Mouse (Mus musculus): Measurements from ENCODE around the gene Grin3b. TPM values are rescaled to one million over a fixed set of nuclear protein-coding genes. Genes with fewer than 3 reads are reported as not detected.
"Not testable (repeated sequence)": the region's sequence is repeated elsewhere in the genome, so short reads cannot be mapped to it uniquely, and the experiment has no call there.

Grin3b gene
- polyA plus RNA-seq, 1 experiment = not detected

- WGBS = 75% methylated on average over 6 of the region's 6 CpGs
- Histone ChIP-seq H3K4me3 (replicated peaks; ENCODE audit: control insufficient read depth, low read depth, low read length) (no peak overlapping the region), H3K27ac (ENCODE audit: control insufficient read depth, insufficient read depth, low read depth, low read length, poor library complexity) (no peak overlapping the region), H3K4me1 (ENCODE audit: control insufficient read depth, insufficient read depth, low read length) (peaks cover 3% of the 10 kb centered on the region; the same call in 1 of the 2 replicates)
- peak; percentile 76 for TF ChIP-seq CTCF (IDR thresholded peaks at IDR 0.05; ENCODE audit: control insufficient read depth, insufficient read depth, low read length)
- no peak for TF ChIP-seq POLR2A (IDR thresholded peaks at IDR 0.05; ENCODE audit: borderline replicate concordance, control insufficient read depth, low read depth, low read length)
These were observed 16.6 kb upstream of the Grin3b start for GRCm38 (mm10) chr10:79953946-79954345.

- 86% methylated on average over 9 of the region's 9 CpGs for WGBS
- TF ChIP-seq CTCF (IDR thresholded peaks at IDR 0.05; ENCODE audit: control insufficient read depth, insufficient read depth, low read length) (no peak), POLR2A (IDR thresholded peaks at IDR 0.05; ENCODE audit: borderline replicate concordance, control insufficient read depth, low read depth, low read length) (no peak)
- no peak overlapping the region for H3K4me3 ChIP-seq (replicated peaks; ENCODE audit: control insufficient read depth, low read depth, low read length)
- H3K4me1 ChIP-seq (ENCODE audit: control insufficient read depth, insufficient read depth, low read length) = peaks cover 5% of the 10 kb centered on the region
- H3K27ac ChIP-seq (ENCODE audit: control insufficient read depth, insufficient read depth, low read depth, low read length, poor library complexity) = no peak overlapping the region
These were observed 14.8 kb upstream of the Grin3b start for GRCm38 (mm10) chr10:79955691-79956090.

GRCm38 (mm10) chr10:79956643-79957154 is 13.8 kb upstream of the Grin3b start:
- peaks cover 5% of the 10 kb centered on the region for H3K4me1 ChIP-seq (ENCODE audit: control insufficient read depth, insufficient read depth, low read length)
- H3K27ac ChIP-seq (ENCODE audit: control insufficient read depth, insufficient read depth, low read depth, low read length, poor library complexity) = no peak overlapping the region
- H3K4me3 ChIP-seq (replicated peaks; ENCODE audit: control insufficient read depth, low read depth, low read length) = no peak overlapping the region
- 69% methylated on average over 4 of the region's 4 CpGs for WGBS
- TF ChIP-seq POLR2A (IDR thresholded peaks at IDR 0.05; ENCODE audit: borderline replicate concordance, control insufficient read depth, low read depth, low read length) (no peak), CTCF (IDR thresholded peaks at IDR 0.05; ENCODE audit: control insufficient read depth, insufficient read depth, low read length) (no peak)

GRCm38 (mm10) chr10:79958140-79958816 is 12.2 kb upstream of the Grin3b start:
- Histone ChIP-seq H3K4me3 (replicated peaks; ENCODE audit: control insufficient read depth, low read depth, low read length) (peak overlapping the region; percentile 17), H3K27ac (ENCODE audit: control insufficient read depth, insufficient read depth, low read depth, low read length, poor library complexity) (no peak overlapping the region), H3K4me1 (ENCODE audit: control insufficient read depth, insufficient read depth, low read length) (peaks cover 5% of the 10 kb centered on the region)
- TF ChIP-seq POLR2A (IDR thresholded peaks at IDR 0.05; ENCODE audit: borderline replicate concordance, control insufficient read depth, low read depth, low read length) (no peak), CTCF (IDR thresholded peaks at IDR 0.05; ENCODE audit: control insufficient read depth, insufficient read depth, low read length) (peak; percentile 99)
- WGBS = 20% methylated on average over 21 of the region's 21 CpGs

GRCm38 (mm10) chr10:79959412-79959811 is 11.1 kb upstream of the Grin3b start:
- WGBS = 20% methylated on average over 10 of the region's 10 CpGs
- peak overlapping the region; percentile 31 for H3K4me3 ChIP-seq (replicated peaks; ENCODE audit: control insufficient read depth, low read depth, low read length)
- not testable (repeated sequence) for H3K27ac ChIP-seq (ENCODE audit: control insufficient read depth, insufficient read depth, low read depth, low read length, poor library complexity); H3K4me1 ChIP-seq (ENCODE audit: control insufficient read depth, insufficient read depth, low read length)

GRCm38 (mm10) chr10:79959847-79960601 is 10.5 kb upstream of the Grin3b start, which contains the start of gene Wdr18:
Gene Wdr18 (plus strand): TSS chr10:79960152.
- WGBS = under 1% methylated on average over 61 of the region's 61 CpGs

GRCm38 (mm10) chr10:79960671-79961294 is 9.7 kb upstream of the Grin3b start:
- Histone ChIP-seq H3K27ac (ENCODE audit: control insufficient read depth, insufficient read depth, low read depth, low read length, poor library complexity) (no peak overlapping the region), H3K4me3 (replicated peaks; ENCODE audit: control insufficient read depth, low read depth, low read length) (peak overlapping the region; percentile 79), H3K4me1 (ENCODE audit: control insufficient read depth, insufficient read depth, low read length) (peaks cover 4% of the 10 kb centered on the region)
- no peak for TF ChIP-seq CTCF (IDR thresholded peaks at IDR 0.05; ENCODE audit: control insufficient read depth, insufficient read depth, low read length)
- no peak for TF ChIP-seq POLR2A (IDR thresholded peaks at IDR 0.05; ENCODE audit: borderline replicate concordance, control insufficient read depth, low read depth, low read length)
- WGBS = 11% methylated on average over 10 of the region's 10 CpGs

More at GRCm38 (mm10) chr10:79959847-79960601, 10.5 kb upstream of the Grin3b start, which contains the start of gene Wdr18:
- no peak within 1 kb of the TSS; the same call in 1 of the 2 replicates for H3K27ac ChIP-seq (ENCODE audit: control insufficient read depth, insufficient read depth, low read depth, low read length, poor library complexity)
- peak within 1 kb of the TSS; percentile 79 for H3K4me3 ChIP-seq (replicated peaks; ENCODE audit: control insufficient read depth, low read depth, low read length)
- H3K4me1 ChIP-seq (ENCODE audit: control insufficient read depth, insufficient read depth, low read length) = peaks cover 4% of the 10 kb centered on the region
- TF ChIP-seq CTCF (IDR thresholded peaks at IDR 0.05; ENCODE audit: control insufficient read depth, insufficient read depth, low read length) = peak; percentile 97
- TF ChIP-seq POLR2A (IDR thresholded peaks at IDR 0.05; ENCODE audit: borderline replicate concordance, control insufficient read depth, low read depth, low read length) = peak; percentile 48; the same call in 1 of the 2 replicates

GRCm38 (mm10) chr10:79964727-79965126 is 5.8 kb upstream of the Grin3b start:
- H3K4me1 ChIP-seq (ENCODE audit: control insufficient read depth, insufficient read depth, low read length) = peaks cover 2% of the 10 kb centered on the region
- TF ChIP-seq POLR2A (IDR thresholded peaks at IDR 0.05; ENCODE audit: borderline replicate concordance, control insufficient read depth, low read depth, low read length) (no peak), CTCF (IDR thresholded peaks at IDR 0.05; ENCODE audit: control insufficient read depth, insufficient read depth, low read length) (no peak)
- WGBS = 87% methylated on average over 7 of the region's 7 CpGs
- no peak overlapping the region for H3K27ac ChIP-seq (ENCODE audit: control insufficient read depth, insufficient read depth, low read depth, low read length, poor library complexity)
- H3K4me3 ChIP-seq (replicated peaks; ENCODE audit: control insufficient read depth, low read depth, low read length) = no peak overlapping the region

Data from bone marrow, adult 2 months (tissue).